In genomic region chr10:85101841-85102240, GRCm38 (mm10) we compare ENCODE assay signal across 9 mouse cellular contexts. TPM values are rescaled to one million over a fixed set of nuclear protein-coding genes. Genes with fewer than 3 reads are reported as not detected.
DNase-seq lines count a peak whose midpoint lies in the region; ATAC-seq and TF ChIP-seq lines count a peak whose summit lies in the region.
"Had no signal": no experiment of that assay in that cellular context is flagged by ENCODE, and none has a peak within 500 bp of the region (broad histone marks: within the 10 kb centered on the region; RNA-seq: fewer than 3 reads in every experiment).

No protein-coding gene starts in this region.

- H3K4me1 ChIP-seq in heart, postnatal 0 days (ENCODE audit: control insufficient read depth, insufficient read depth): peaks cover 9% of the 10 kb centered on the region
- H3K4me1 ChIP-seq in limb, embryonic 14.5 days (ENCODE audit: control insufficient read depth, insufficient read depth, low read length): peaks cover 11% of the 10 kb centered on the region; the same call in 1 of the 2 replicates
- H3K4me1 ChIP-seq in midbrain, embryonic 14.5 days (ENCODE audit: control insufficient read depth, insufficient read depth, low read length): peaks cover 11% of the 10 kb centered on the region; the same call in 1 of the 2 replicates

- no peak for TF ChIP-seq POLR2A in limb, embryonic 14.5 days (IDR thresholded peaks at IDR 0.05; ENCODE audit: borderline replicate concordance, extremely low read depth, insufficient read depth, insufficient read length)

- no peaks in the 10 kb centered on the region for H3K36me3 ChIP-seq in C2C12 (ENCODE audit: control insufficient read depth, insufficient read depth)
- no peaks in the 10 kb centered on the region for H3K36me3 ChIP-seq in heart, postnatal 0 days (replicated peaks; ENCODE audit: control insufficient read depth, insufficient read depth, low read length)
- H3K36me3 ChIP-seq in limb, embryonic 14.5 days (ENCODE audit: control insufficient read depth, insufficient read depth, low read length): 0 out of 2 replicates have a peak, but pooled peaks cover 3% of the 10 kb centered on the region
- no peaks in the 10 kb centered on the region for H3K36me3 ChIP-seq in midbrain, embryonic 14.5 days (ENCODE audit: control insufficient read depth, insufficient read depth, low read length)

- ATAC-seq in heart, postnatal 0 days (ENCODE audit: insufficient read depth, low read depth): 0 out of 2 replicates have a peak, but pooled peaks have one; percentile 4
- 0 out of 2 replicates have a peak, but pooled peaks have one; percentile 10 for ATAC-seq in limb, embryonic 14.5 days (ENCODE audit: low FRiP score, low read depth)
- peak; percentile 8 for ATAC-seq in midbrain, embryonic 14.5 days (ENCODE audit: low FRiP score, low TSS enrichment)

- peak; percentile 31 for DNase-seq in frontal cortex, postnatal 10 days (ENCODE audit: low spot score in 2 of 2)
- DNase-seq in frontal cortex, postnatal 25 days (ENCODE audit: low spot score in 2 of 2): no peak
- DNase-seq in c-Kit-positive CD71-positive TER-119-negative erythroid progenitor cells, embryonic 14.5 days (ENCODE audit: low read depth): peak; percentile 49
- DNase-seq in heart, postnatal 0 days (ENCODE audit: low spot score): no peak
- DNase-seq in limb, embryonic 14.5 days (ENCODE audit: low spot score): peak; percentile 5
- DNase-seq in midbrain, embryonic 14.5 days: peak; percentile 59
- no peak for DNase-seq in layer of hippocampus, adult 9-11 months

- TF ChIP-seq CTCF in C2C12 (IDR thresholded peaks at IDR 0.05; ENCODE audit: control insufficient read depth, insufficient read depth, insufficient read length): no peak
- no peak for TF ChIP-seq CTCF in heart, postnatal 0 days (IDR thresholded peaks at IDR 0.05; ENCODE audit: low read depth)

- H3K9me3 ChIP-seq in heart, postnatal 0 days (replicated peaks; ENCODE audit: control insufficient read depth, low read length): no peaks in the 10 kb centered on the region
- H3K9me3 ChIP-seq in limb, embryonic 14.5 days (ENCODE audit: control insufficient read depth, low read length): no peaks in the 10 kb centered on the region
- no peaks in the 10 kb centered on the region for H3K9me3 ChIP-seq in midbrain, embryonic 14.5 days (ENCODE audit: control insufficient read depth, low read length)

- peaks cover 42% of the 10 kb centered on the region for H3K79me2 ChIP-seq in C2C12 (ENCODE audit: control insufficient read depth, insufficient read depth)

- H3K4me2 ChIP-seq in heart, postnatal 0 days (ENCODE audit: low read depth, low read length): peak overlapping the region; percentile 93
- peak overlapping the region; percentile 77 for H3K4me2 ChIP-seq in limb, embryonic 14.5 days (replicated peaks; ENCODE audit: low read depth, low read length, severe bottlenecking)
- peak overlapping the region; percentile 69 for H3K4me2 ChIP-seq in midbrain, embryonic 14.5 days (ENCODE audit: low read length)

- no peaks in the 10 kb centered on the region for H3K27me3 ChIP-seq in C2C12 (ENCODE audit: control insufficient read depth, insufficient read depth, insufficient read length)
- H3K27me3 ChIP-seq in heart, postnatal 0 days (ENCODE audit: control insufficient read depth, insufficient read depth, low read length): no peaks in the 10 kb centered on the region
- H3K27me3 ChIP-seq in limb, embryonic 14.5 days (ENCODE audit: control insufficient read depth, insufficient read depth, low read length): no peaks in the 10 kb centered on the region
- H3K27me3 ChIP-seq in midbrain, embryonic 14.5 days (ENCODE audit: control insufficient read depth, insufficient read depth, low read length): no peaks in the 10 kb centered on the region
- H3K27me3 ChIP-seq: Patski had no signal

- H3K9ac ChIP-seq in heart, postnatal 0 days (replicated peaks; ENCODE audit: low read depth, low read length): peak overlapping the region; percentile 80
- H3K9ac ChIP-seq in limb, embryonic 14.5 days (ENCODE audit: low read depth, low read length, severe bottlenecking): peak overlapping the region; percentile 97
- peak overlapping the region; percentile 82 for H3K9ac ChIP-seq in midbrain, embryonic 14.5 days (replicated peaks; ENCODE audit: low read length)

- 0% methylated on average over 10 of the region's 10 CpGs for whole genome bisulfite sequencing in heart, postnatal 0 days
- 2% methylated on average over 10 of the region's 10 CpGs for WGBS in limb, embryonic 14.5 days
- under 1% methylated on average over 10 of the region's 10 CpGs for WGBS in midbrain, embryonic 14.5 days

- H3K4me3 ChIP-seq in C2C12 (ENCODE audit: insufficient read depth, poor library complexity, severe bottlenecking): peak overlapping the region; percentile 84
- peak overlapping the region; percentile 98 for H3K4me3 ChIP-seq in heart, postnatal 0 days (ENCODE audit: low read depth, low read length)
- H3K4me3 ChIP-seq in limb, embryonic 14.5 days (replicated peaks; ENCODE audit: low read length): peak overlapping the region; percentile 99
- peak overlapping the region; percentile 95 for H3K4me3 ChIP-seq in midbrain, embryonic 14.5 days (replicated peaks; ENCODE audit: low read depth, low read length)

- peaks cover 25% of the 10 kb centered on the region for H3K79me3 ChIP-seq in C2C12 (ENCODE audit: low read depth)

- peak overlapping the region; percentile 90 for H3ac ChIP-seq in C2C12 (ENCODE audit: control insufficient read depth, insufficient read length, low read depth)

- H3K27ac ChIP-seq in heart, postnatal 0 days (ENCODE audit: low read depth): peak overlapping the region; percentile 92
- H3K27ac ChIP-seq in limb, embryonic 14.5 days (replicated peaks; ENCODE audit: low read depth, low read length): peak overlapping the region; percentile 85
- H3K27ac ChIP-seq in midbrain, embryonic 14.5 days (replicated peaks; ENCODE audit: low read depth, low read length): peak overlapping the region; percentile 89

- TF ChIP-seq EP300 in heart, postnatal 0 days (IDR thresholded peaks at IDR 0.05; ENCODE audit: low read depth): no peak

TF ChIP-seq in C2C12, 6 proteins besides CTCF, POLR2A, EP300 and RAD21:
- TF ChIP-seq FOSL1 (IDR thresholded peaks at IDR 0.05; ENCODE audit: insufficient read depth, low read length, poor library complexity, severe bottlenecking) (no peak), USF1 (IDR thresholded peaks at IDR 0.05; ENCODE audit: low read depth) (no peak), CEBPB (IDR thresholded peaks at IDR 0.05; ENCODE audit: low read depth) (no peak), MAX (IDR thresholded peaks at IDR 0.05) (no peak), MYOG (IDR thresholded peaks at IDR 0.05; ENCODE audit: control insufficient read depth, extremely low read depth, insufficient read length) (no peak), MYOD1 (IDR thresholded peaks at IDR 0.05; ENCODE audit: control insufficient read depth, insufficient read length, low read depth) (no peak)
TF ChIP-seq in C2C12: peak in this region for 0.

RNA-seq across cellular contexts. Expression of gene Fhl4, which starts 0.5 kb away (rescaled TPM):
- polyA plus RNA-seq in C2C12 (2012; fragmentation: generic; extraction: Trizol): 0.12 TPM
- total RNA-seq in heart, postnatal 0 days (2014; rRNA removed; ENCODE audit: low replicate concordance): 0.15 and 0.70 TPM in 2 replicates
- 1.6 TPM in 2 replicates for polyA plus RNA-seq in heart, postnatal 0 days (2015; fragmentation: Nextera tagmentation; extraction: Ambion mirVana)
- polyA plus RNA-seq in limb, embryonic 14.5 days (2012; rRNA removed): 0.75 and 1.0 TPM in 2 replicates
- 1.3 and 1.6 TPM in 2 replicates for polyA plus RNA-seq in limb, embryonic 14.5 days (2014; fragmentation: Nextera tagmentation; extraction: Ambion mirVana)
- polyA plus RNA-seq in midbrain, embryonic 14.5 days (2014; fragmentation: Nextera tagmentation; extraction: Ambion mirVana): 2.7 and 3.0 TPM in 2 replicates

RNA-seq across cellular contexts. Expression of gene Tmem263, which starts 0.6 kb away (rescaled TPM):
- 11.0 TPM for polyA plus RNA-seq in C2C12 (2012; fragmentation: generic; extraction: Trizol)
- total RNA-seq in heart, postnatal 0 days (2014; rRNA removed; ENCODE audit: low replicate concordance): 15.2 and 21.6 TPM in 2 replicates
- 32.9 and 34.2 TPM in 2 replicates for polyA plus RNA-seq in heart, postnatal 0 days (2015; fragmentation: Nextera tagmentation; extraction: Ambion mirVana)
- 27.5 and 29.1 TPM in 2 replicates for polyA plus RNA-seq in limb, embryonic 14.5 days (2012; rRNA removed)
- 83.7 and 87.4 TPM in 2 replicates for polyA plus RNA-seq in limb, embryonic 14.5 days (2014; fragmentation: Nextera tagmentation; extraction: Ambion mirVana)
- 41.2 and 50.6 TPM in 2 replicates for polyA plus RNA-seq in midbrain, embryonic 14.5 days (2014; fragmentation: Nextera tagmentation; extraction: Ambion mirVana)

RNA-seq across cellular contexts. Expression of gene Mterf2, which starts 26.0 kb away (rescaled TPM):
- polyA plus RNA-seq in C2C12 (2012; fragmentation: generic; extraction: Trizol): 2.8 TPM
- total RNA-seq in heart, postnatal 0 days (2014; rRNA removed; ENCODE audit: low replicate concordance): 11.1 and 11.5 TPM in 2 replicates
- 15.1 and 21.2 TPM in 2 replicates for polyA plus RNA-seq in heart, postnatal 0 days (2015; fragmentation: Nextera tagmentation; extraction: Ambion mirVana)
- 12.9 and 17.0 TPM in 2 replicates for polyA plus RNA-seq in limb, embryonic 14.5 days (2012; rRNA removed)
- polyA plus RNA-seq in limb, embryonic 14.5 days (2014; fragmentation: Nextera tagmentation; extraction: Ambion mirVana): 17.2 and 19.0 TPM in 2 replicates
- 31.3 and 35.7 TPM in 2 replicates for polyA plus RNA-seq in midbrain, embryonic 14.5 days (2014; fragmentation: Nextera tagmentation; extraction: Ambion mirVana)

Comparison
In these comparisons a context has a peak if more than half of its experiments do, and no peak if none do; other contexts are left out.
1. DNase-seq: peak in frontal cortex, postnatal 10 days (2 of 2), c-Kit-positive CD71-positive TER-119-negative erythroid progenitor cells, embryonic 14.5 days (single experiment), limb, embryonic 14.5 days (single experiment) and midbrain, embryonic 14.5 days (single experiment); none in frontal cortex, postnatal 25 days (0 of 2), heart, postnatal 0 days (single experiment) and layer of hippocampus, adult 9-11 months (single experiment).
2. Peak in every context shown above with its lines, with median percentiles within 50 percentile points of each other: H3K4me3 ChIP-seq, ATAC-seq, H3K27ac ChIP-seq, H3K4me2 ChIP-seq and H3K9ac ChIP-seq.